Mouse (Mus musculus) ES-Bruce4 (cell line): ENCODE results near the gene Cacna1a.

Experiments
- CTCF ChIP-seq: IDR thresholded peaks from one replicate; pipeline ENCODE4 v1.8.1; 2011; ENCODE audit warnings: low read depth, low read length
- EP300 ChIP-seq: IDR thresholded peaks from 2 replicates; pipeline ENCODE4 v1.6.1; 2011; ENCODE audit warnings: low read depth, low read length; ENCODE audit not compliant: insufficient read depth
- POLR2A ChIP-seq: IDR thresholded peaks from one replicate; pipeline ENCODE4 v1.8.1; 2011; ENCODE audit warnings: low read length; ENCODE audit not compliant: insufficient read depth

- TF ChIP-seq POLR2A (no peak), CTCF (no peak), EP300 (no peak)
Observed at GRCm38 (mm10) chr8:84376564-84376963, 11.7 kb upstream of the Cacna1a start.
